Mouse (Mus musculus) intestine, postnatal 0 days (tissue): ENCODE data around the gene Calm3. TPM values are rescaled to one million over a fixed set of nuclear protein-coding genes. Genes with fewer than 3 reads are reported as not detected.

ENCODE experiments used
- ATAC-seq: fragments of 200-750 bp; cut with Nextera tagmentation; 2 replicates; pipeline ENCODE4 v1.8.0; 2017; ENCODE audit warnings: mild to moderate bottlenecking, moderate TSS enrichment, moderate library complexity
- H3K27ac ChIP-seq: fragments of 300-500 bp; sonication (generic); 2 replicates; pipeline ENCODE4 v1.5.1; 2014; ENCODE audit warnings: mild to moderate bottlenecking, low read depth, low read length, moderate library complexity
- H3K27me3 ChIP-seq: fragments of 300-500 bp; sonication (generic); replicated peaks from 2 replicates; pipeline ENCODE4 v1.6.1; 2014; ENCODE audit warnings: low read length, mixed read lengths; ENCODE audit not compliant: control insufficient read depth, insufficient read depth
- H3K36me3 ChIP-seq: fragments of 300-500 bp; sonication (generic); 2 replicates; pipeline ENCODE4 v1.6.1; 2014; ENCODE audit warnings: mild to moderate bottlenecking, moderate library complexity; ENCODE audit not compliant: control insufficient read depth, insufficient read depth
- H3K4me1 ChIP-seq: fragments of 300-500 bp; sonication (generic); replicated peaks from 2 replicates; pipeline ENCODE4 v1.6.1; 2014; ENCODE audit warnings: antibody characterized with exemption, low read length, mixed read lengths; ENCODE audit not compliant: control insufficient read depth, insufficient read depth
- H3K4me2 ChIP-seq: fragments of 300-500 bp; sonication (generic); replicated peaks from 2 replicates; pipeline ENCODE4 v1.6.1; 2014; ENCODE audit warnings: low read depth, mild to moderate bottlenecking, moderate library complexity
- H3K4me3 ChIP-seq: fragments of 300-500 bp; sonication (generic); 2 replicates; pipeline ENCODE4 v1.5.1; 2014; ENCODE audit warnings: low read depth, low read length
- H3K9ac ChIP-seq: fragments of 300-500 bp; sonication (generic); 2 replicates; pipeline ENCODE4 v1.6.1; 2014; ENCODE audit warnings: mild to moderate bottlenecking, low read depth, low read length
- H3K9me3 ChIP-seq: fragments of 300-500 bp; sonication (generic); 2 replicates; pipeline ENCODE4 v1.6.1; 2016; ENCODE audit warnings: mixed run types; ENCODE audit not compliant: control insufficient read depth
- CTCF ChIP-seq: sonication (generic); IDR thresholded peaks from 2 replicates; pipeline ENCODE4 v1.5.1; 2016; ENCODE audit warnings: low read depth, mild to moderate bottlenecking, control low read depth, antibody characterized with exemption, moderate library complexity
- WGBS: fragments of 180-500 bp; shearing (Covaris S2); extraction: QIAGEN DNeasy Blood & Tissue Kit; methylation state at CpG from one replicate; pipeline ENCODE4 v1.1.7; 2014; 5-methylcytosine and 5-hydroxymethylcytosine counted together
- polyA plus RNA-seq: library from polyadenylated mRNA; unstranded; fragments of >200 nt; fragmentation: Nextera tagmentation; extraction: Ambion mirVana; gene quantifications from 2 replicates; pipeline ENCODE4 v1.2.1, GENCODE M21; 2015

Calm3 gene
- polyA plus RNA-seq, 1 experiment from 2014 or later: 236 TPM

GRCm38 (mm10) chr7:16903439-16903955, 20.4 kb downstream of the Calm3 start:
- no peak overlapping the region for H3K9ac ChIP-seq
- no peak overlapping the region for H3K4me3 ChIP-seq
- no peak overlapping the region for H3K27ac ChIP-seq
- 81% methylated on average over 2 of the region's 2 CpGs for WGBS
- no peaks in the 10 kb centered on the region for H3K9me3 ChIP-seq
- TF ChIP-seq CTCF: no peak
- no peaks in the 10 kb centered on the region for H3K36me3 ChIP-seq
- no peak for ATAC-seq
- H3K27me3 ChIP-seq: peaks cover 4% of the 10 kb centered on the region; the same call in 1 of the 2 replicates
- H3K4me1 ChIP-seq: no peaks in the 10 kb centered on the region
- no peak overlapping the region for H3K4me2 ChIP-seq

- H3K4me2 ChIP-seq: no peak overlapping the region
- H3K27ac ChIP-seq: no peak overlapping the region
- H3K36me3 ChIP-seq: no peaks in the 10 kb centered on the region
- 35% methylated on average over 5 of the region's 5 CpGs for WGBS
- H3K27me3 ChIP-seq: peaks cover 4% of the 10 kb centered on the region; the same call in 1 of the 2 replicates
- ATAC-seq: no peak
- no peaks in the 10 kb centered on the region for H3K9me3 ChIP-seq
- H3K4me3 ChIP-seq: no peak overlapping the region
- no peak overlapping the region for H3K9ac ChIP-seq
- H3K4me1 ChIP-seq: 0 out of 2 replicates have a peak, but pooled peaks cover under 1% of the 10 kb centered on the region
- TF ChIP-seq CTCF: no peak
Observed at GRCm38 (mm10) chr7:16900526-16900925, 23.4 kb downstream of the Calm3 start.

GRCm38 (mm10) chr7:16895511-16895910, 28.4 kb downstream of the Calm3 start:
- Histone ChIP-seq H3K27ac (no peak overlapping the region), H3K27me3 (peaks cover 39% of the 10 kb centered on the region), H3K9me3 (no peaks in the 10 kb centered on the region), H3K36me3 (no peaks in the 10 kb centered on the region), H3K9ac (no peak overlapping the region), H3K4me2 (peak overlapping the region; percentile 49), H3K4me1 (0 out of 2 replicates have a peak, but pooled peaks cover 5% of the 10 kb centered on the region), H3K4me3 (no peak overlapping the region)
- no peak for TF ChIP-seq CTCF
- 30% methylated on average over 10 of the region's 10 CpGs for WGBS
- ATAC-seq: no peak

GRCm38 (mm10) chr7:16895000-16895399, 28.9 kb downstream of the Calm3 start:
- H3K36me3 ChIP-seq: no peaks in the 10 kb centered on the region
- peak; percentile 92 for TF ChIP-seq CTCF
- ATAC-seq: no peak
- H3K4me1 ChIP-seq: 0 out of 2 replicates have a peak, but pooled peaks cover 5% of the 10 kb centered on the region
- no peaks in the 10 kb centered on the region for H3K9me3 ChIP-seq
- no peak overlapping the region for H3K4me3 ChIP-seq
- no peak overlapping the region for H3K27ac ChIP-seq
- WGBS: under 1% methylated on average over 24 of the region's 24 CpGs
- no peak overlapping the region for H3K9ac ChIP-seq
- peak overlapping the region; percentile 49 for H3K4me2 ChIP-seq
- H3K27me3 ChIP-seq: peaks cover 37% of the 10 kb centered on the region

- H3K9ac ChIP-seq: no peak overlapping the region
- ATAC-seq: no peak
- no peak overlapping the region for H3K4me3 ChIP-seq
Observed at GRCm38 (mm10) chr7:16894279-16894678, 29.6 kb downstream of the Calm3 start.

GRCm38 (mm10) chr7:16893612-16894011, 30.3 kb downstream of the Calm3 start:
- no peaks in the 10 kb centered on the region for H3K9me3 ChIP-seq
- no peak overlapping the region for H3K9ac ChIP-seq
- WGBS: 21% methylated on average over 6 of the region's 6 CpGs
- H3K4me1 ChIP-seq: 0 out of 2 replicates have a peak, but pooled peaks cover 5% of the 10 kb centered on the region
- ATAC-seq: no peak
- H3K4me2 ChIP-seq: no peak overlapping the region
- H3K27ac ChIP-seq: no peak overlapping the region
- no peak overlapping the region for H3K4me3 ChIP-seq
- TF ChIP-seq CTCF: no peak
- H3K36me3 ChIP-seq: no peaks in the 10 kb centered on the region
- peaks cover 41% of the 10 kb centered on the region for H3K27me3 ChIP-seq

More at GRCm38 (mm10) chr7:16894279-16894678, 29.6 kb downstream of the Calm3 start:
- no peaks in the 10 kb centered on the region for H3K36me3 ChIP-seq
- no peak overlapping the region for H3K27ac ChIP-seq
- TF ChIP-seq CTCF: no peak
- no peaks in the 10 kb centered on the region for H3K9me3 ChIP-seq
- peaks cover 41% of the 10 kb centered on the region for H3K27me3 ChIP-seq
- 0 out of 2 replicates have a peak, but pooled peaks cover 5% of the 10 kb centered on the region for H3K4me1 ChIP-seq
- H3K4me2 ChIP-seq: no peak overlapping the region
- 12% methylated on average over 4 of the region's 4 CpGs for WGBS

GRCm38 (mm10) chr7:16892352-16892730, 31.6 kb downstream of the Calm3 start:
- Histone ChIP-seq H3K4me1 (0 out of 2 replicates have a peak, but pooled peaks cover 5% of the 10 kb centered on the region), H3K9me3 (no peaks in the 10 kb centered on the region), H3K9ac (no peak overlapping the region), H3K4me2 (peak overlapping the region; percentile 63), H3K4me3 (no peak overlapping the region), H3K27me3 (peaks cover 41% of the 10 kb centered on the region), H3K27ac (no peak overlapping the region), H3K36me3 (no peaks in the 10 kb centered on the region; the same call in 1 of the 2 replicates)
- no peak for ATAC-seq
- whole genome bisulfite sequencing: 41% methylated on average over 9 of the region's 9 CpGs
- TF ChIP-seq CTCF: no peak
